Mouse (Mus musculus) hindlimb bud, embryonic 11.5 days (tissue): ENCODE measurements at regions not wholly inside any gene's neighbourhood (a gene's known extent, or its start where the extent isn't known, plus 50 kb on each side); places are given as distances from the start of the nearest gene placed in this dataset.
"Not testable (repeated sequence)": the region's sequence is repeated elsewhere in the genome, so short reads cannot be mapped to it uniquely, and the experiment has no call there.

Experiments used
- DNase-seq: peaks from one replicate; pipeline ENCODE4 v3.0.0-alpha.2; 2012; ENCODE audit warnings: low read depth, low spot score; ENCODE audit errors: extremely low spot score

GRCm38 (mm10) chr8:126778673-126779072, 167.0 kb downstream of the Tomm20 start:
- DNase-seq, result no peak

DNA sequence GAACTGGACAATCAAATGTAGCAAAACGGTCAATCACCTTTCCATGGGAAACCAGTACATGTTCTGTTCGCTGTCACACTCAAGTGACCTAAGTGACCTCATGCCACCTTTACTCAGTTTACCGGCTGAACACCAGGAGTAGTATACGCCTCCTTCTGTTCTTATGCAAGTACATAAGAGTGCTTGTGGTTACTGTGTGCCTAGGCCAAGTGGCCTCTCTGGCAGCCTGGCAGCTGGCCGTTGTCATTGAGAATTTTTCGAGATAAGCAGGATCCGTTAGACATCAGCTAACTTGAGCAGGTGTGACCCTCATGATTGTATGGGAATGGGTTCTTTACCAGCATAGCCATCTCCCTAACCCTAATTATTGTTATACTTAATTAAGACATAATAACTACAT, 167.5 kb downstream of the Tomm20 start:
- DNase-seq, result no peak

DNA sequence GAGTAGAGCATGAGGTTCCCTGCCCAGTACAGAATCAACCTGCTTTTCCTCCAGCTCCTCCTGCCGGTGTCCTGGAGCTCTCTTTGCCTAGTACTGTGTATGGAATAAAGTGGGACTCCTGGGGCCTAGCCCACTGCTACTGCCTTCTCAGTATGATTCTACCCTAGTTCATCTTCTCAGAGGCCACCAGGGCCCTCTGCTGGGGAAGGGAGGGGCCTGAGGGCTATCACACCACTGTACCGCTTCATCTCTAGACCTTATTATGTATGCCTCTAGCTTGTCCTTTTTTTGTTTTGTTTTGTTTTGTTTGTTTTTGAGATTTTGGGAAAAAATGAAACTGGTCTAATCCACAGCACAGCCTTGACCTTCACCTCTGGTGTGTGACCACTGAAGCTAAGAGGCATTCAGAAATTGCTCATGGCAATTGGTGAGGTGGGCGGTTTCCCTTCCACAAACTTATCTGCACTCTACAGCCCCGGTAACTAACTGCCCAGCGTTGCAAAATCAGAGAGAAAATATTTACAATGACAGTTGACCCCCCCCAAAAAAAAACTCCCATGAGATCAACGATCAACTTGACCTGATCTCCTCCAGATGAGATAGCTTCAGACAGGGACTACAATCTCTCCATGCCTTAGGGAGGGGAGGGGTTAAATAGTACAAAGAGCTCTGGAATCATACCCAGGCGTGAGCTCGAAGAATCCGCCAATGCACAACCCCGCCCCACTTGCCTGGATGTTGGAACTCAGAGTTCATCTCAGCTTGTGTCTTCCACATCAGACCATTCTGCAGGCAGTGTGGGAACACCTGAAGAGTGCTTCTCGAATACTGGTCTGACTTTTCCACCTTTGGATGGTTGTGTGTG, 168.8 kb downstream of the Tomm20 start:
- DNase-seq, result no peak

DNA sequence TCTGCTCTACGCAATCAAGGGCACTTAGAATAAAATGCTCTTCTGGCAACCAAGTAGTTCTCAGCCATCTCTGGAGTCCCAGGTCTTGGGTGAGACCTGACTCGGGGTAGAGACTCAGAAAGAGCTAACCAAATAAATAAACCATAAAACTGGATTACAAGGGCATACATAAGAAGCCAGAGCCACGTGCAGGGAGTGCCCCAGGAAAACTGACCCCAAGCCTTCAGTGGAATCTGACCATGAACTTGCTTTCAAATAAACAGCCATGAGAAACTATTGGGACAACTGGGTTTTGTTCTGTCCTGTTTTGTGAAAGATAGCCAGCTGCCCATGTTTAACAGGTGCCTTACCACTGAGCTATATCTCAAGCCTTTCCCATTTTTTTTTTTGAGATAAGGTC, 170.3 kb downstream of the Tomm20 start:
- DNase-seq, result no peak

GRCm38 (mm10) chr8:126774816-126775215, 170.8 kb downstream of the Tomm20 start:
- DNase-seq, result no peak

DNA sequence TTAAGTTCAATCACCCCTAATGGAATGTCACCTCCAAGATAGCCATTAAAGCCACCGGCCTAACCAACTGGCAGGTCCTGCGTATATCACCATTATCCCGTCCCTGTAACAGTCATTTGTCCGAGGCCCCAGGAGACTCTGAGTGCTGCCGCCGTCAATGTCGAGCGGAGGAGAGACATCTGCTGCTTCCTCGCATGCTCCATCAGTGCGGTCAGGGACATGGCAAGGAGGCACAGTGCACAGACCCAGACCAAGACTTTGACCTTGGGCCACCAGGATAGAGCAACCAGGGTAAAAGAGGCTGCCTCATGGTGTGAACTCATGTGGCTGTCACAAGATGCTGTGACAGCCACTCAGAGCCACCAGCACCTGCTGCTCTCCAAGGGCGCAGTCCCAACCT, 172.9 kb downstream of the Tomm20 start:
- no peak for DNase-seq

DNA sequence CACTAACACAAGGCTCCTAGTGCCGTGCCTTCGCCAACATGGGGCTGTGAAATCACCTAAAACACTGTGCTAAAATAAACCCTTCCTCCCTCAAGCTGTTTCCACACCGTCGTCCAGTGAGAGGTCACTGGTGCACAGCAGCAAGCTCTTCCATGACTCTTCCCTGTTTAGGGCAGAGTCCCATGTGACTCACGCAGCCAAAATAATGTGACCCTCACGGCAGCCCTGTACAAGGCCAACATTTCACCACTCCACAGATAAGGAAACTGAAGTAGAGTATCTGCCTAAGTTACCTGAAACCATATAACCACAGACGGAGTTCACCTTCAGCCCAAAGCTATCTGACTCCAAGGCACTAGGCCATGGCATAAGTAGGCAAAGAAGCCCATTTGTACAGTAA, 173.4 kb downstream of the Tomm20 start:
- no peak for DNase-seq

DNA sequence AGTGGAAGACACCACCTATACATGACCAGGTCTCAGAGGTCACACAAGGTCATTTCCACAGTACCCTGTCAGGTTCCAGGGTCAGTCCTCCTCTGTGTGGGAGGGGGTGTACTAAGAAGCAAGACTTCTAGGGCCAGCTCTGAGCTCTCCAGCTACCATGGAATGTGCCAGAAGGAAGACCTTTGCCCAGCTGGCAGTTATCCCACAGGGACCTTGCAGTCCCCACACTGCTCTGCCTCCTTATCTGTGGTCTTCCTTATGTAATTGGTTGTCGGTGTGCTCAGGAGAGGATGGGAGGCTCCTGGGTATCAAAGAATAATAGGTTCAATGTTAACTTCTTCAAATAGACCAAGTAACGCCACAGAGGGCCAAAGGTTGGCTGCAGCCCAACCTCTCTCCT, 175.3 kb downstream of the Tomm20 start:
- not testable (repeated sequence) for DNase-seq

DNA sequence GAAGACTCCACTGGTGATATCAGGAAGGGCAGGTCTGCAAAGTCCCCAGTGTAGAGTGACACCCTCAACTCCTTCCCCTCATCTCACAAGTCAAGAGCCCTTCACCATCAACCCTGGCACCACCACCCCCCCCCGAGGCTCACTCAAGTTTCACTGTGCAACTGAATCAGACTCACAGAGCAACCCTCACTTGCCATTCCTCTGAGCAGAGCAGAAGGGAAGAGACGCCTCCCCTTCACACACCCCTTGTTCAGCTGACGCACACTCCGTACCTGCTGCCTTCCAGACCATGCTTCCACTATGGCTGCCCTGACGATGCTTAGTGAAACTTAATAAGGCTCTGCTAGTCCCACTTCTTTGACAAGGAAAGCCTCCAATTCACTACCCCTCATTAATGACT, 174.4 kb upstream of the Irf2bp2 start:
- DNase-seq, result no peak

- DNase-seq, result no peak
These were observed 173.6 kb upstream of the Irf2bp2 start for GRCm38 (mm10) chr8:126767341-126767740.

DNA sequence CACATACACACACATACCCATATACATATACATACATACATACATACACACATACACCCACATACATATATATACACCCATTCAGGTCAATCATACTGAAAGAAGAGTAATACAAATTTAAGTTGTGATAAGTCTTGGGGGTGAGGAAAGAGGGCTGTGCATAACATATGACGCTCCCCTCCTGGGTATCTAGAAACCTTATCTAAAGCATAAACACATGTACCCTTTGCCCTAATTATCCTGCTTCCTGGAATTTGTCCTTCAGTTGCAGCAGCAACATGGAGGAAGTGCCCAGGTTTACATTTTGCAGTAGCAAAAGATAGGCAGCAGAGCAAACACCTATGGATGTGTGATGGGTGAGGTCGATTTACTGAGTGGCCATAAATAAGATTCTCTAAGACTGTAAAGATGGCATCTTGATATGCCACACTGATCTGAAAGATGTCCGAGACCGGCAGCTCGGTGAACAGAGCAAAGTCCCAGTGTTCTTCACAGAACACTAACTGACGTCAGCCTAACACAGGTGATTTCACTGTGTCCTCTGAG, 172.0 kb upstream of the Irf2bp2 start:
- no peak for DNase-seq

DNA sequence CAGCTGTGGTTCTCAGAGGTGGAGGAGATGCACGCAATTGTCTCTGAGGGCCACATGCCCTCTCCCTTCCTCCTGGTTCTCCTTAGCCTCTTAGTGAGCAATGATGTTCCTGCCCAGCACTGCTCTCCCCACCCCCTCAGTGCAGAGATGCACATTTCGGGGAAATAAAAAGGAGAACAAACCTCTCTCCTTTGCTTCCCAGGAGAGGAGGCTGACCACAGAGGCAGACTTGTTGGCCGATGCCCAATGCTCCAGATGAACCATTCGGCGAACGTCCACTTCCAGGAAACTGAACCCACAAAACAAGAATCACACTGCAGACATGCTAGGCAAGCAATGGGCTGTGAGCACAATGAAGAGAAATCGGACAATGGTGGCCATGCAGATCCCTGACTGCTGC, 169.8 kb upstream of the Irf2bp2 start:
- DNase-seq, result no peak

DNA sequence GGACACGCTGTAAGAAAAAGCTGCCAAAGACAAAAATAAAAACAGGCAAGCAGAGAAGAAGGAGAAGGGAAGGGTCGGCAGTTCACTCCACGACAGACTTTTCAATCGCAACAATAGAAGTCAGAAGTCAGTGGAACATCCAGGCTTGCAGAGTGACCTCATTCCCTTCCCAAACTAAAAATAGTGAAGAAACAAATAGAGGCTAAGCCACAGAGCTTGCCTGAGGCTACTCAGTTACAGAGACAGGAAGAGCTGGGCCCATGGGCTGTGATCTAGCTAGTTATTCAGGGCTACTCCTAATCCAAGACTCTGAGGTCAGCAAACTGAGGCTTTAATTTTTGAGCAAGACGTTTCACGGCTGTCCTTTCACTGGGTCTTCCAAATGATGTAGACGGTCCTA, 165.9 kb upstream of the Irf2bp2 start:
- no peak for DNase-seq

DNA sequence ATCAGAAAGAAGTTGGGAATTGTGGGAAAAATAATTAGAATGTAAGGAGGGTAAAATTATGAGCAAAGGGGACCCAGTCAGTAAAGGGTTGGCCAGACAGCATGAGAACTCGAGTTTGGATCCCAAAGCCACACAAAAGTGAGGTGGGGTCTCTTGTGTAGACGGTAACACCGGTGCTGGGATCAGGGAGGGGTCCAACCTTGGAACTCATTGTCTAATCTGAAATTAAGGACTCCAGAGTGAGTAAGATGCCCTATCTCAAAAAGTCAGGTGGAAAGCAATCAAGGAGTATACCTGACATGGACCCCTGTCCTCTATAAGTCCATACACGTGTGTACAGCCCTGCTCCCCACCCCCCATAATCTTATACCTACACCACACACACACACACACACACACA, 165.2 kb upstream of the Irf2bp2 start:
- no peak for DNase-seq

GRCm38 (mm10) chr8:126757951-126758757, 164.4 kb upstream of the Irf2bp2 start:
- no peak for DNase-seq

DNA sequence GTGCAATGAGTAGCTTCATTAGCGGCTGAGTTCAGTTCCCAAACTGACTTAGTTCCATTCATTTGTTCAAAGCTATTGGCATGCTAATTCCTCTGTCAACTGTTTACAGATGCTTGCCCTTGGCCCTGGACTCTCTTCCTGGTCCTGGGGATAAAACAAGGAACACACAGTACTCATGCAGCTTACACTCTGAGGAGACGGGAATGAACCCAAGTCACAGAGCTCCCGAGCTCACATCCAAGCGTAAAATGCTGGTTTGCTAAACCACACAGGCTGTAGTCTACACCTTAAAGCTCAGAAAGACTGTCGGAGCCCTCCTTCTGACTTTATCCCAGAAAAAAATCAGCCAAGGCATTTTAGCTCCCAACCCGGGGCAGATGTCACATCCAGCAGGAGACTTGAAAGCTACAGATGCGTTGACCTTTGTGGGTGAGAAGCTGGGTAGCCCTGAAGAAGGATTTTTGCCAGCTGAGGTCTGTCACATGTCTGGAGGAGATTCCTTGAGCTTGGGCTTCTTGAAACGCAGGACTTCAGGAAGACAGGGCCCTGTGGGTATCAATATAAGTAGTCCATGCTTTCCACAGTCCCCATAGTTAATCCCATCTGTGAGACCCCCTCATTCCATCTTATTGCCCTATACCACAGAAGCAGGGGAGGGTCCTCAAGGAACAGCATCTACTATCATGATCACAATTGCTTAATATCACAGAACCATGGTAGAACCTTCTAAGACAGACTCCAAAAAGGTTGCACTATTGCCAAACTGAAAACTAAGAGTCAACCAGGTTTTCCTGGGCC, 162.7 kb upstream of the Irf2bp2 start:
- no peak for DNase-seq

- DNase-seq, result no peak
These were observed 161.9 kb upstream of the Irf2bp2 start for GRCm38 (mm10) chr8:126755669-126756068.

- DNase-seq, result no peak
These were observed 160.6 kb upstream of the Irf2bp2 start for GRCm38 (mm10) chr8:126754361-126754809.

GRCm38 (mm10) chr8:126753059-126753855, 159.5 kb upstream of the Irf2bp2 start:
- DNase-seq, result no peak
